13 mouse cellular contexts compared by ENCODE assay signal in genomic region chr8:113865326-113866093, GRCm38 (mm10). TPM values are rescaled to one million over a fixed set of nuclear protein-coding genes. Genes with fewer than 3 reads are reported as not detected.
A peak's percentile ranks its signal among the peaks of the same experiment; 100 is the strongest.
DNase-seq lines count a peak whose midpoint lies in the region; ATAC-seq and TF ChIP-seq lines count a peak whose summit lies in the region.
"Had no signal": no experiment of that assay in that cellular context is flagged by ENCODE, and none has a peak within 500 bp of the region (broad histone marks: within the 10 kb centered on the region; RNA-seq: fewer than 3 reads in every experiment).

No protein-coding gene starts in this region.

- no peak for TF ChIP-seq POLR2A in brain, embryonic 14.5 days (IDR thresholded peaks at IDR 0.05; ENCODE audit: borderline replicate concordance, extremely low read depth, insufficient read depth, insufficient read length, poor library complexity, severe bottlenecking)

- peak; percentile 63; the same call in 1 of the 2 replicates for ATAC-seq in kidney, embryonic 16.5 days (ENCODE audit: low FRiP score, low TSS enrichment)
- ATAC-seq: Patski had no signal

- WGBS in heart, embryonic 10.5 days: 85% methylated on average over 13 of the region's 13 CpGs
- WGBS in kidney, embryonic 16.5 days: 55% methylated on average over 13 of the region's 13 CpGs

- TF ChIP-seq CTCF in brain, embryonic 14.5 days (IDR thresholded peaks at IDR 0.05; ENCODE audit: borderline replicate concordance, extremely low read depth, insufficient read depth, insufficient read length): no peak

- no peaks in the 10 kb centered on the region for H3K27me3 ChIP-seq in heart, embryonic 10.5 days (ENCODE audit: insufficient read depth, poor library complexity, severe bottlenecking)
- no peaks in the 10 kb centered on the region for H3K27me3 ChIP-seq in kidney, embryonic 16.5 days (ENCODE audit: insufficient read depth, low read length)
- H3K27me3 ChIP-seq: Patski had no signal

- no peaks in the 10 kb centered on the region for H3K4me1 ChIP-seq in heart, embryonic 10.5 days
- H3K4me1 ChIP-seq in kidney, embryonic 16.5 days (ENCODE audit: insufficient read depth, low read length): no peaks in the 10 kb centered on the region; the same call in 1 of the 2 replicates
- H3K4me1 ChIP-seq: hindbrain, embryonic 10.5 days had no signal

- peak; percentile 59 for DNase-seq in heart, embryonic 10.5 days (ENCODE audit: low spot score)
- no peak for DNase-seq in heart, adult 9 months (ENCODE audit: low spot score in 2 of 2)
- peak; percentile 73 for DNase-seq in brain, embryonic 14.5 days (ENCODE audit: low read depth)
- DNase-seq in cerebellum, postnatal 14 days: peak; percentile 94
- no peak for DNase-seq in adrenal gland, adult 2 months
- no peak for DNase-seq in left cerebral cortex, adult 18-20 months (ENCODE audit: low spot score in 2 of 2)
- no peak for DNase-seq in thymus, postnatal 10 days (ENCODE audit: low spot score in 2 of 2)
- DNase-seq: adrenal gland, postnatal 36 days; layer of hippocampus, postnatal 36 days had no signal

- H3K36me3 ChIP-seq in heart, embryonic 10.5 days: no peaks in the 10 kb centered on the region
- no peaks in the 10 kb centered on the region for H3K36me3 ChIP-seq in kidney, embryonic 16.5 days (ENCODE audit: insufficient read depth, low read length)
- H3K36me3 ChIP-seq: hindbrain, embryonic 10.5 days had no signal

- H3K4me2 ChIP-seq in kidney, embryonic 16.5 days (replicated peaks; ENCODE audit: low read depth, low read length): no peak overlapping the region

- no peak overlapping the region for H3K9ac ChIP-seq in kidney, embryonic 16.5 days (replicated peaks; ENCODE audit: low read length)

- H3K9me3 ChIP-seq in heart, embryonic 10.5 days: no peaks in the 10 kb centered on the region
- peaks cover 6% of the 10 kb centered on the region for H3K9me3 ChIP-seq in kidney, embryonic 16.5 days (ENCODE audit: low read length)
- H3K9me3 ChIP-seq: hindbrain, embryonic 10.5 days had no signal

- no peak overlapping the region for H3K27ac ChIP-seq in heart, embryonic 10.5 days
- H3K27ac ChIP-seq in kidney, embryonic 16.5 days (ENCODE audit: low read length): no peak overlapping the region
- H3K27ac ChIP-seq: hindbrain, embryonic 10.5 days had no signal

- H3K4me3 ChIP-seq in heart, embryonic 10.5 days: no peak overlapping the region
- no peak overlapping the region for H3K4me3 ChIP-seq in kidney, embryonic 16.5 days (ENCODE audit: low read length)
- H3K4me3 ChIP-seq: hindbrain, embryonic 10.5 days; myocyte had no signal

RNA-seq across cellular contexts. Expression of gene Adamts18, which starts 17.0 kb away (rescaled TPM):
- 1.2 and 5.2 TPM in 2 replicates for polyA plus RNA-seq in heart, embryonic 10.5 days (2016; fragmentation: Nextera tagmentation; extraction: Ambion mirVana)
- polyA plus RNA-seq in brain, embryonic 14.5 days (2012; rRNA removed): 5.5 and 11.0 TPM in 2 replicates
- polyA plus RNA-seq in kidney, embryonic 16.5 days (2015; fragmentation: Nextera tagmentation; extraction: Ambion mirVana): 2.4 and 2.5 TPM in 2 replicates
- not detected for total RNA-seq in adrenal gland, adult 2 months (2021)
- polyA plus RNA-seq in adrenal gland, adult 2 months (2012; rRNA removed): 0.02 and 0.09 TPM in 2 replicates
- 1 to 10 TPM; 1.6 TPM for total RNA-seq in left cerebral cortex, adult 18-20 months (2021)
- total RNA-seq: adrenal gland, postnatal 36 days had no signal
- polyA plus RNA-seq: myocyte, Patski had no signal

Comparison
In these comparisons a context has a peak if more than half of its experiments do, and no peak if none do; other contexts are left out.
1. DNase-seq: peak in heart, embryonic 10.5 days (single experiment), brain, embryonic 14.5 days (single experiment) and cerebellum, postnatal 14 days (2 of 2); none in heart, adult 9 months (0 of 2), adrenal gland, adult 2 months (single experiment), left cerebral cortex, adult 18-20 months (0 of 2) and thymus, postnatal 10 days (0 of 2).